Mouse (Mus musculus) neural tube, embryonic 14.5 days (tissue): Measurements from ENCODE around the gene Plxnb2. TPM values are rescaled to one million over a fixed set of nuclear protein-coding genes. Genes with fewer than 3 reads are reported as not detected.

Source experiments
- ATAC-seq: fragments of 200-750 bp; cut with Nextera tagmentation; 2 replicates; pipeline ENCODE4 v1.8.0; 2017; ENCODE audit warnings: low read depth, mild to moderate bottlenecking, moderate TSS enrichment, moderate library complexity
- H3K27ac ChIP-seq: fragments of 300-500 bp; sonication (generic); 2 replicates; pipeline ENCODE4 v1.5.1; 2014; ENCODE audit warnings: low read depth, mild to moderate bottlenecking, control low read depth, low read length, moderate library complexity, mixed read lengths
- H3K27me3 ChIP-seq: fragments of 300-500 bp; sonication (generic); 2 replicates; pipeline ENCODE4 v1.6.1; 2014; ENCODE audit warnings: low read length; ENCODE audit not compliant: control insufficient read depth, insufficient read depth
- H3K36me3 ChIP-seq: fragments of 300-500 bp; sonication (generic); 2 replicates; pipeline ENCODE4 v1.6.1; 2014; ENCODE audit warnings: low read length, mixed read lengths; ENCODE audit not compliant: control insufficient read depth, insufficient read depth
- H3K4me1 ChIP-seq: fragments of 300-500 bp; sonication (generic); 2 replicates; pipeline ENCODE4 v1.6.1; 2014; ENCODE audit warnings: low read length; ENCODE audit not compliant: control insufficient read depth, insufficient read depth
- H3K4me2 ChIP-seq: fragments of 300-500 bp; sonication (generic); 2 replicates; pipeline ENCODE4 v1.6.1; 2014; ENCODE audit warnings: mild to moderate bottlenecking, low read depth, low read length, control low read depth
- H3K4me3 ChIP-seq: fragments of 300-500 bp; sonication (generic); 2 replicates; pipeline ENCODE4 v1.5.1; 2014; ENCODE audit warnings: low read depth, low read length, control low read depth, mixed read lengths
- H3K9ac ChIP-seq: fragments of 300-500 bp; sonication (generic); replicated peaks from 2 replicates; pipeline ENCODE4 v1.6.1; 2014; ENCODE audit warnings: low read depth, mild to moderate bottlenecking, control low read depth, low read length, mixed read lengths
- H3K9me3 ChIP-seq: fragments of 300-500 bp; sonication (generic); 2 replicates; pipeline ENCODE4 v1.6.1; 2016; ENCODE audit warnings: low read length; ENCODE audit not compliant: control insufficient read depth
- WGBS: fragments of 180-500 bp; shearing (Covaris S2); extraction: QIAGEN DNeasy Blood & Tissue Kit; methylation state at CpG from one replicate; pipeline ENCODE4 v1.1.7; 2014; 5-methylcytosine and 5-hydroxymethylcytosine counted together
- polyA plus RNA-seq: library from polyadenylated mRNA; unstranded; fragments of >200 nt; fragmentation: Nextera tagmentation; extraction: Ambion mirVana; gene quantifications from 2 replicates; pipeline ENCODE4 v1.2.1, GENCODE M21; 2014

Plxnb2 gene
- polyA plus RNA-seq, 1 experiment from 2014 or later, result 66.4 TPM

GRCm38 (mm10) chr15:89182842-89183241 is 2.3 kb upstream of the Plxnb2 start:
- H3K4me1 ChIP-seq, result peaks cover 15% of the 10 kb centered on the region
- 59% methylated on average over 5 of the region's 5 CpGs for WGBS
- no peak overlapping the region for H3K4me3 ChIP-seq
- ATAC-seq, result no peak
- H3K4me2 ChIP-seq, result no peak overlapping the region
- H3K27ac ChIP-seq, result no peak overlapping the region
- no peaks in the 10 kb centered on the region for H3K27me3 ChIP-seq
- peaks cover 13% of the 10 kb centered on the region for H3K36me3 ChIP-seq
- no peaks in the 10 kb centered on the region for H3K9me3 ChIP-seq
- no peak overlapping the region for H3K9ac ChIP-seq

- H3K27ac ChIP-seq, result no peak overlapping the region
- no peaks in the 10 kb centered on the region for H3K9me3 ChIP-seq
- WGBS, result 41% methylated on average over 6 of the region's 6 CpGs
- H3K4me1 ChIP-seq, result peaks cover 20% of the 10 kb centered on the region
- H3K4me3 ChIP-seq, result no peak overlapping the region
- ATAC-seq, result no peak
- H3K27me3 ChIP-seq, result no peaks in the 10 kb centered on the region
- no peak overlapping the region for H3K4me2 ChIP-seq
- no peak overlapping the region for H3K9ac ChIP-seq
- H3K36me3 ChIP-seq, result peaks cover 12% of the 10 kb centered on the region
Measured at GRCm38 (mm10) chr15:89182328-89182741, 1.7 kb upstream of the Plxnb2 start.

- 77% methylated on average over 10 of the region's 10 CpGs for WGBS
Measured at GRCm38 (mm10) chr15:89181561-89182270, 1.1 kb upstream of the Plxnb2 start.

GRCm38 (mm10) chr15:89180081-89180541 is 477 bp downstream of the Plxnb2 start:
- Histone ChIP-seq H3K27ac (peak overlapping the region; percentile 91), H3K9me3 (no peaks in the 10 kb centered on the region), H3K27me3 (no peaks in the 10 kb centered on the region), H3K36me3 (no peaks in the 10 kb centered on the region), H3K9ac (peak overlapping the region; percentile 92), H3K4me1 (peaks cover 35% of the 10 kb centered on the region), H3K4me2 (peak overlapping the region; percentile 68), H3K4me3 (peak overlapping the region; percentile 78)
- WGBS, result under 1% methylated on average over 26 of the region's 26 CpGs
- peak; percentile 16 for ATAC-seq

More at GRCm38 (mm10) chr15:89181561-89182270, 1.1 kb upstream of the Plxnb2 start:
- H3K4me1 ChIP-seq, result peaks cover 26% of the 10 kb centered on the region
- H3K4me2 ChIP-seq, result peak overlapping the region; percentile 68; the same call in 1 of the 2 replicates
- no peaks in the 10 kb centered on the region for H3K27me3 ChIP-seq
- no peaks in the 10 kb centered on the region for H3K9me3 ChIP-seq
- ATAC-seq, result no peak
- peaks cover 6% of the 10 kb centered on the region for H3K36me3 ChIP-seq
- no peak overlapping the region for H3K27ac ChIP-seq
- no peak overlapping the region for H3K9ac ChIP-seq
- peak overlapping the region; percentile 78; the same call in 1 of the 2 replicates for H3K4me3 ChIP-seq

- Histone ChIP-seq H3K36me3 (no peaks in the 10 kb centered on the region), H3K4me2 (peak overlapping the region; percentile 68), H3K4me3 (peak overlapping the region; percentile 78), H3K27ac (peak overlapping the region; percentile 91; the same call in 1 of the 2 replicates), H3K27me3 (no peaks in the 10 kb centered on the region), H3K4me1 (peaks cover 40% of the 10 kb centered on the region), H3K9ac (peak overlapping the region; percentile 92), H3K9me3 (no peaks in the 10 kb centered on the region)
- no peak for ATAC-seq
- WGBS, result under 1% methylated on average over 6 of the region's 6 CpGs
Measured at GRCm38 (mm10) chr15:89179630-89179964, 991 bp downstream of the Plxnb2 start.

GRCm38 (mm10) chr15:89178954-89179629 is 1.5 kb downstream of the Plxnb2 start:
- Histone ChIP-seq H3K27ac (no peak overlapping the region; the same call in none of the 2 replicates), H3K36me3 (no peaks in the 10 kb centered on the region), H3K4me3 (peak overlapping the region; percentile 78), H3K9me3 (no peaks in the 10 kb centered on the region), H3K9ac (peak overlapping the region; percentile 92), H3K4me1 (peaks cover 45% of the 10 kb centered on the region), H3K4me2 (peak overlapping the region; percentile 68), H3K27me3 (no peaks in the 10 kb centered on the region)
- 7% methylated on average over 16 of the region's 16 CpGs for WGBS
- no peak for ATAC-seq

GRCm38 (mm10) chr15:89178260-89178860 is 2.2 kb downstream of the Plxnb2 start:
- WGBS, result 75% methylated on average over 7 of the region's 7 CpGs
- Histone ChIP-seq H3K9me3 (no peaks in the 10 kb centered on the region), H3K36me3 (no peaks in the 10 kb centered on the region), H3K4me1 (peaks cover 50% of the 10 kb centered on the region), H3K9ac (peak overlapping the region; percentile 12), H3K4me2 (peak overlapping the region; percentile 68), H3K4me3 (peak overlapping the region; percentile 78), H3K27me3 (no peaks in the 10 kb centered on the region), H3K27ac (no peak overlapping the region; the same call in 1 of the 2 replicates)
- no peak for ATAC-seq

GRCm38 (mm10) chr15:89177576-89178259 is 2.9 kb downstream of the Plxnb2 start:
- Histone ChIP-seq H3K4me3 (no peak overlapping the region), H3K27ac (peak overlapping the region; percentile 39; the same call in 1 of the 2 replicates), H3K36me3 (no peaks in the 10 kb centered on the region), H3K9ac (no peak overlapping the region), H3K4me2 (peak overlapping the region; percentile 68), H3K9me3 (no peaks in the 10 kb centered on the region), H3K4me1 (peaks cover 54% of the 10 kb centered on the region), H3K27me3 (no peaks in the 10 kb centered on the region)
- no peak for ATAC-seq
- WGBS, result 89% methylated on average over 3 of the region's 4 CpGs
